Mouse (Mus musculus) gastrocnemius, adult 8-10 months (tissue): ENCODE results near the gene Eif4b. TPM values are rescaled to one million over a fixed set of nuclear protein-coding genes. Genes with fewer than 3 reads are reported as not detected.

Source experiments
- total RNA-seq, 4 experiments: library from RNA; stranded (reverse); gene quantifications; 2 replicates each; pipeline ENCODE4 v1.2.4; 2022

Eif4b gene
- total RNA-seq, 4 experiments from 2014 or later, result 227 to 269 (median 241) TPM

Other genes with a start within 250 kb of the Eif4b start
- gene Krt1, start 223.0 kb upstream of the Eif4b start, total RNA-seq, result not detected
- gene Krt77, start 204.1 kb upstream of the Eif4b start, total RNA-seq, result not detected
- not detected for gene Krt76, start 180.9 kb upstream of the Eif4b start, total RNA-seq
- not detected for gene Krt4, start 149.0 kb upstream of the Eif4b start, total RNA-seq
- not detected for gene Krt79, start 133.4 kb upstream of the Eif4b start, total RNA-seq
- gene Krt78, start 119.5 kb upstream of the Eif4b start, total RNA-seq, result not detected
- gene Krt8, start 69.3 kb upstream of the Eif4b start, total RNA-seq, result under 1 TPM in 1 of 4 experiments, not detected in 3; 0.32 TPM
- 1 to 10 TPM in 1 of 4 experiments, under 1 TPM in 3; 0.29 to 2.0 (median 0.42) TPM for gene Krt18, start 45.6 kb upstream of the Eif4b start, total RNA-seq
- 10 to 100 TPM; 17.3 to 37.7 (median 32.0) TPM for gene Tns2, start 26.6 kb downstream of the Eif4b start, total RNA-seq
- gene Spryd3, start 62.5 kb downstream of the Eif4b start, total RNA-seq, result 1 to 10 TPM; 6.8 to 8.7 (median 7.3) TPM
- 10 to 100 TPM; 14.2 to 49.0 (median 27.1) TPM for gene Igfbp6, start 70.6 kb downstream of the Eif4b start, total RNA-seq
- gene Soat2, start 76.8 kb downstream of the Eif4b start, total RNA-seq, result under 1 TPM in 2 of 4 experiments, not detected in 2; 0.10 to 0.21 TPM
- 10 to 100 TPM; 25.6 to 28.1 (median 26.8) TPM for gene Zfp740, start 129.5 kb downstream of the Eif4b start, total RNA-seq
- gene Csad, start 131.0 kb downstream of the Eif4b start, total RNA-seq, result 1 to 10 TPM; 5.6 to 8.5 (median 7.6) TPM
- gene Itgb7, start 158.2 kb downstream of the Eif4b start, total RNA-seq, result 1 to 10 TPM in 2 of 4 experiments, under 1 TPM in 2; 0.34 to 1.8 (median 1.0) TPM
- 1 to 10 TPM; 4.4 to 9.8 (median 8.4) TPM for gene Rarg, start 183.7 kb downstream of the Eif4b start, total RNA-seq
- gene Gm9918, start 196.8 kb downstream of the Eif4b start, total RNA-seq, result not detected
- gene Mfsd5, start 205.7 kb downstream of the Eif4b start, total RNA-seq, result 10 to 100 TPM; 14.9 to 17.3 (median 15.7) TPM
- under 1 TPM in 3 of 4 experiments, not detected in 1; 0.07 to 0.58 (median 0.21) TPM for gene Espl1, start 222.5 kb downstream of the Eif4b start, total RNA-seq